Mouse (Mus musculus): Measurements from ENCODE around the gene Mlph.

DNA sequence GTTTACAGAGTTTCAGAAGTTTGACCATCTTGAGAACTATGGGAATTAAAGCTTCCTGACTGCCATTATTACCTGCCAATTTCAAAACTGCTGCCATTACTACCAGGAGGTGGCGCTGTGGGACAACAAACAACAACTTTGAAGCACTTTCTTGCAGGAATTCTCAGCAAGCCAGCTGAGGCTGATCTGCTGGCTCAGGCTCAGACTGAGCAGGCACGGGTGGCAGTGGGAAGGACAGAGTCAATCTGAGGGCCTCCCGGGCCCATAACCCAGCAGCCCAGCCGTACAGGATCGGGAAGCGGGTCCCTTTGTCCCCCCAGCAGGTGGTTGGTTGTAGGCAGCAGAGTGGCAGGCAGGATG, 13.7 kb downstream of the Mlph start:
- TF ChIP-seq CTCF (IDR thresholded peaks at IDR 0.05; ENCODE audit: control insufficient read depth, insufficient read depth, insufficient read length) (peak; percentile 47), MAX (IDR thresholded peaks at IDR 0.05) (no peak)

All from C2C12 (cell line).